ENCODE assay signal across 10 mouse cellular contexts in the genomic region with DNA sequence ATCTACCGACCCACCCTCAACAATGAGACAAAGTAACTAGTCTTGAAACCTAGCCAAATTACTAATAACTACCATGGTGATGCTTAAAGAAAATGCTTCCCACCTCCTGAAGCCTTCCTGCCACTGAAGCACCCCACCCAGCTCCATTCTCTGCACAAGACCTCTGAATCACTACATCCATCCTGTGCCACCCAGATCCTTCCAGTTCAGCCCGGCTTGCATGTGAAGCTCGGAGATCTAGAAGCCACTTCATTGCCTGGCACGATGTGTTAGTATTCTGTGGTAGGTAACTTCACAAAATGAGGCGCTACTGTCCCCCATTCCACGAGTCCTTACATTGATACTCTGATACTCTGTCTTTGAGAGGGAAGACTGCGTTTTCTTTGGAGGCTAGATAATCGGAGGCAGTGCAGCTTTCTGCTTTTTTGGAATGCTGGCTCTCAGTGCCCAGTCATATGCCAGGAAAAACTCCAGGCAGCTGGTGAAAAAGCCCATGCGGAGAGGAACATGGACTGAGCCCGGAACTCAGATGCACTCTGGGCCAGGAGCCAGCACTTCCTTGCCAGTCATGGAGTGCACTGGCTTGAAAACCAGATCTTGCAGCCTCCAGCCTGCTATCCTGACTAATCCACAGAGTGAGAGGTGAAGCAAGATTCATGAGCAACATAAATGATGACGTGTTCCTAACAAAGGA. TPM values are rescaled to one million over a fixed set of nuclear protein-coding genes. Genes with fewer than 3 reads are reported as not detected.
DNase-seq lines count a peak whose midpoint lies in the region; ATAC-seq and TF ChIP-seq lines count a peak whose summit lies in the region.
"Had no signal": no experiment of that assay in that cellular context is flagged by ENCODE, and none has a peak within 500 bp of the region (broad histone marks: within the 10 kb centered on the region; RNA-seq: fewer than 3 reads in every experiment).

No protein-coding gene starts in this region.

- no peak overlapping the region for H3ac ChIP-seq in myocyte (ENCODE audit: control insufficient read depth, insufficient read length)

- intact Hi-C loops in gastrocnemius, adult 2 months (cut with DNase I), result no loop called here

- peak; percentile 21 to 25 for DNase-seq in lung, adult 18-20 months
- DNase-seq in lung, adult 2 months, result no peak
- peak; percentile 86 for DNase-seq in gastrocnemius, adult 2 months
- peak; percentile 88 for DNase-seq in layer of hippocampus, adult 11-12 months (ENCODE audit: low spot score)
- DNase-seq in thymus, postnatal 14 days, result no peak
- no peak for DNase-seq in embryo, embryonic 10.5 days (ENCODE audit: low spot score)

- TF ChIP-seq CTCF in lung, adult 2 months (IDR thresholded peaks at IDR 0.05; ENCODE audit: insufficient read depth, low read length), result no peak
- no peak for TF ChIP-seq CTCF in gastrocnemius, adult 2 months (IDR thresholded peaks at IDR 0.05)

- no peaks in the 10 kb centered on the region for H3K4me1 ChIP-seq in lung, adult 2 months (ENCODE audit: control insufficient read depth, insufficient read depth, low read length)
- H3K4me1 ChIP-seq: heart, embryonic 13.5 days had no signal

- peak overlapping the region; percentile 53 for H3K4me2 ChIP-seq in myocyte (ENCODE audit: low read depth)
- H3K4me2 ChIP-seq: heart, embryonic 13.5 days; midbrain, embryonic 12.5 days had no signal

- WGBS in lung, adult 2 months, result 68% methylated on average over 11 of the region's 11 CpGs

- H3K79me2 ChIP-seq in myocyte (ENCODE audit: control insufficient read depth, insufficient read depth), result no peaks in the 10 kb centered on the region

- no peak overlapping the region for H3K4me3 ChIP-seq in lung, adult 2 months (replicated peaks; ENCODE audit: extremely low read depth, low read depth, low read length)
- H3K4me3 ChIP-seq in gastrocnemius, adult 2 months, result peak overlapping the region; percentile 56
- no peak overlapping the region for H3K4me3 ChIP-seq in myocyte
- H3K4me3 ChIP-seq: heart, embryonic 13.5 days; midbrain, embryonic 12.5 days had no signal

- H3K27ac ChIP-seq in gastrocnemius, adult 2 months, result peak overlapping the region; percentile 56; the same call in 1 of the 2 replicates
- H3K27ac ChIP-seq: heart, embryonic 13.5 days; midbrain, embryonic 12.5 days had no signal

- H3K36me3 ChIP-seq in myocyte (ENCODE audit: control insufficient read depth, insufficient read depth), result no peaks in the 10 kb centered on the region
- H3K36me3 ChIP-seq: heart, embryonic 13.5 days; midbrain, embryonic 12.5 days had no signal

- no peaks in the 10 kb centered on the region for H3K27me3 ChIP-seq in myocyte (ENCODE audit: control insufficient read depth, insufficient read depth, insufficient read length)
- H3K27me3 ChIP-seq: heart, embryonic 13.5 days; midbrain, embryonic 12.5 days had no signal

- no peak for TF ChIP-seq POLR2A in lung, adult 2 months (IDR thresholded peaks at IDR 0.05; ENCODE audit: borderline replicate concordance, extremely low read depth, low read depth, low read length)
- TF ChIP-seq POLR2A in myocyte (IDR thresholded peaks at IDR 0.05; ENCODE audit: insufficient read length, low read depth), result no peak

- peak; percentile 97 for ATAC-seq in cerebellum, adult (ENCODE audit: insufficient number of reproducible peaks, low FRiP score, low TSS enrichment)

TF ChIP-seq in myocyte, 11 proteins besides CTCF, POLR2A, EP300 and RAD21:
- TF ChIP-seq USF1 (IDR thresholded peaks at IDR 0.05; ENCODE audit: low read depth) (no peak), SRF (IDR thresholded peaks at IDR 0.05; ENCODE audit: control insufficient read depth, insufficient read length, low read depth) (no peak), MYOD1 (IDR thresholded peaks at IDR 0.05; ENCODE audit: control insufficient read depth in 1 of 3, insufficient read length in 2 of 3, low read depth in 2 of 3) (no peak), TCF3 (IDR thresholded peaks at IDR 0.05; ENCODE audit: insufficient read length, low read depth) (no peak), MYOG (IDR thresholded peaks at IDR 0.05; ENCODE audit: control insufficient read depth in 1 of 3, insufficient read depth in 1 of 3, insufficient read length in 2 of 3, low read depth in 2 of 3) (no peak), REST (IDR thresholded peaks at IDR 0.05; ENCODE audit: insufficient read depth, insufficient read length) (no peak)
TF ChIP-seq in myocyte: peak in this region for 0.

RNA-seq across cellular contexts. Expression of a gene that starts 16.5 kb away (rescaled TPM):
- 7.3 and 8.7 TPM in 2 replicates for polyA plus RNA-seq in lung, adult 2 months (2012; rRNA removed)
- 10 to 100 TPM; 29.5 to 33.5 TPM for total RNA-seq in gastrocnemius, adult 2 months (2021)
- 8.4 TPM for polyA plus RNA-seq in myocyte (2012; fragmentation: generic; extraction: Trizol)

RNA-seq across cellular contexts. Expression of a gene that starts 38.0 kb away (rescaled TPM):
- 27.8 and 29.0 TPM in 2 replicates for polyA plus RNA-seq in lung, adult 2 months (2012; rRNA removed)
- 10 to 100 TPM; 15.1 to 18.2 TPM for total RNA-seq in gastrocnemius, adult 2 months (2021)
- polyA plus RNA-seq in myocyte (2012; fragmentation: generic; extraction: Trizol), result 12.0 TPM

Comparison
In these comparisons a context has a peak if more than half of its experiments do, and no peak if none do; other contexts are left out.
1. DNase-seq: peak in lung, adult 18-20 months (2 of 2), gastrocnemius, adult 2 months (single experiment) and layer of hippocampus, adult 11-12 months (single experiment); none in lung, adult 2 months (single experiment), thymus, postnatal 14 days (single experiment) and embryo, embryonic 10.5 days (single experiment).